Comparison of ENCODE assay signal across 8 mouse cellular contexts in the genomic region with DNA sequence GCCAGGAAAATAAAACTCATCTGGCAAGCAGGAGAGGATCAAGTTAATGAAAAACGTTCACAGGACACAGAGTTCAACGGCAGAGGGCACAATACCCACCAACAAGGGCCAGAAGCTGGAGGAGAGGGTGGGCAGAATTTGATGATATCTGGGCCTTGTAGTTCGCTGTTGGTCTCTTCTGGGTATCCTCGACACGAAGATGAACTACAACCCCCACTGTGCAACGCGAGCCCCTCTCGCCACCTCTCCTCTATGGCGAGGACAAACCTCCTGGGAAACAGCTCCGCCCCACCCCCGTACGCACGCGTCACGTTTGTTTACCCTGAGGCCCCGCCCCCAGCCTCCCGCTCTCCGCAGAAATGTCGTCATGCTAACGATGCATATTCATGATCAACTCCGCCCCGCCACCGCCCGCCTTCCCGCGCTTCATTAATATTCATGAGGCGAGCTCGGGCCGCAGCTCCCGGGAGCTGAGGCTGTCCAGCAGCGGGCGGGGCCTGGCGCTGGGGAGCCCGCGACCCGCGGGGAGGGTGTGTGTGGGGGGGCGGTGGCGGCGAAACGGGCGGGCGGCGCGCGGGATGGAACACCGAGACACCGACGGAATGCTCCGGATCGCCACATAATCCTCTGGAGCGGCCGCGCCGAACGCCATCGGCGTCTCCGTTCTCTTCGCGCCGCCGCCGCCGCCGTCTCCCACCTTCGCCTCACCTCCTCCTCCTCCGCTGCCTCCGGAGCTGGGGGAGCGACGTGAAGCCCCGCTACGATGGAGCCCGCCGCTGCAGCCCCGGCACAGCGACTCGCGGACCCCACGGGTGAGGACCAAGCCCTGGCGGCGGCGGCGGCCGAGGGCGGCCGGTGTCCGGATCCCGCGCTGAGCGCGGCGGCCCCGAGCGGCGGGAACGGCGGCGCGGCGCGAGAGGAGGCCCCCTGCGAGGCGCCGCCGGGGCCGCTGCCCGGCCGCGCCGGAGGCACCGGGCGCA. TPM values are rescaled to one million over a fixed set of nuclear protein-coding genes. Genes with fewer than 3 reads are reported as not detected.
DNase-seq lines count a peak whose midpoint lies in the region; ATAC-seq and TF ChIP-seq lines count a peak whose summit lies in the region.

A gene (plus strand): TSS at position 512 of the 980 bp plus-strand sequence.

- peak within 1 kb of the TSS; percentile 83 for H3K4me2 ChIP-seq in forebrain, embryonic 12.5 days
- peak within 1 kb of the TSS; percentile 88 for H3K4me2 ChIP-seq in heart, postnatal 0 days (ENCODE audit: low read depth, low read length)
- peak within 1 kb of the TSS; percentile 98 for H3K4me2 ChIP-seq in liver, embryonic 16.5 days (ENCODE audit: low read depth, low read length)
- peak within 1 kb of the TSS; percentile 80 for H3K4me2 ChIP-seq in neural tube, embryonic 13.5 days

- H3K9ac ChIP-seq in forebrain, embryonic 12.5 days = peak within 1 kb of the TSS; percentile 95
- H3K9ac ChIP-seq in heart, postnatal 0 days (replicated peaks; ENCODE audit: low read depth, low read length) = peak within 1 kb of the TSS; percentile 88
- H3K9ac ChIP-seq in liver, embryonic 16.5 days (ENCODE audit: low read depth, low read length) = peak within 1 kb of the TSS; percentile 84
- peak within 1 kb of the TSS; percentile 98 for H3K9ac ChIP-seq in neural tube, embryonic 13.5 days

- H3K36me3 ChIP-seq in E14TG2a.4 (ENCODE audit: insufficient read depth, low read length) = no peaks in the 10 kb centered on the region
- H3K36me3 ChIP-seq in forebrain, embryonic 12.5 days (replicated peaks) = no peaks in the 10 kb centered on the region
- no peaks in the 10 kb centered on the region for H3K36me3 ChIP-seq in heart, postnatal 0 days (replicated peaks; ENCODE audit: control insufficient read depth, insufficient read depth, low read length)
- H3K36me3 ChIP-seq in liver, embryonic 16.5 days (ENCODE audit: control insufficient read depth, insufficient read depth) = no peaks in the 10 kb centered on the region
- H3K36me3 ChIP-seq in neural tube, embryonic 13.5 days = no peaks in the 10 kb centered on the region
- no peaks in the 10 kb centered on the region for H3K36me3 ChIP-seq in testis, adult 2 months (ENCODE audit: control insufficient read depth, insufficient read depth, low read length)

- H3K4me3 ChIP-seq in E14TG2a.4 (replicated peaks; ENCODE audit: low read length) = peak within 1 kb of the TSS; percentile 89
- peak within 1 kb of the TSS; percentile 97 for H3K4me3 ChIP-seq in forebrain, embryonic 12.5 days (replicated peaks)
- peak within 1 kb of the TSS; percentile 89 for H3K4me3 ChIP-seq in heart, postnatal 0 days (ENCODE audit: low read depth, low read length)
- H3K4me3 ChIP-seq in liver, embryonic 16.5 days (ENCODE audit: low read depth, low read length) = peak within 1 kb of the TSS; percentile 84
- H3K4me3 ChIP-seq in neural tube, embryonic 13.5 days = peak within 1 kb of the TSS; percentile 98
- H3K4me3 ChIP-seq in testis, adult 2 months (ENCODE audit: control insufficient read depth, low read depth, low read length) = peak within 1 kb of the TSS; percentile 77

- peak; percentile 65; the same call in 1 of the 2 replicates for TF ChIP-seq POLR2A in testis, adult 2 months (IDR thresholded peaks at IDR 0.05; ENCODE audit: control insufficient read depth, low read depth, low read length)

- peak; percentile 98 for DNase-seq in c-Kit-positive CD71-positive TER-119-positive erythroid progenitor cells, embryonic 14.5 days (ENCODE audit: low spot score)
- DNase-seq in heart, postnatal 0 days (ENCODE audit: low spot score) = peak; percentile 100
- peak; percentile 100 for DNase-seq in kidney, postnatal 4 days

- no peak; the same call in 1 of the 2 replicates for TF ChIP-seq EP300 in heart, postnatal 0 days (IDR thresholded peaks at IDR 0.05; ENCODE audit: low read depth)

- H3K27ac ChIP-seq in forebrain, embryonic 12.5 days = peak within 1 kb of the TSS; percentile 95
- H3K27ac ChIP-seq in heart, postnatal 0 days (ENCODE audit: low read depth) = peak within 1 kb of the TSS; percentile 96
- H3K27ac ChIP-seq in liver, embryonic 16.5 days (ENCODE audit: low read length) = peak within 1 kb of the TSS; percentile 72
- H3K27ac ChIP-seq in neural tube, embryonic 13.5 days (replicated peaks) = peak within 1 kb of the TSS; percentile 97
- H3K27ac ChIP-seq in testis, adult 2 months (ENCODE audit: control insufficient read depth, insufficient read depth, low read depth, low read length) = peak within 1 kb of the TSS; percentile 61

- H3K27me3 ChIP-seq in E14TG2a.4 (ENCODE audit: insufficient read depth, low read length) = peaks cover 16% of the 10 kb centered on the region
- no peaks in the 10 kb centered on the region for H3K27me3 ChIP-seq in forebrain, embryonic 12.5 days
- no peaks in the 10 kb centered on the region for H3K27me3 ChIP-seq in heart, postnatal 0 days (ENCODE audit: control insufficient read depth, insufficient read depth, low read length)
- peaks cover 14% of the 10 kb centered on the region for H3K27me3 ChIP-seq in liver, embryonic 16.5 days (ENCODE audit: control insufficient read depth, insufficient read depth, low read depth, low read length)
- no peaks in the 10 kb centered on the region for H3K27me3 ChIP-seq in neural tube, embryonic 13.5 days
- H3K27me3 ChIP-seq in testis, adult 2 months (ENCODE audit: control insufficient read depth, insufficient read depth, low read length) = no peaks in the 10 kb centered on the region; the same call in 1 of the 2 replicates

- ATAC-seq in forebrain, embryonic 12.5 days (ENCODE audit: low FRiP score) = peak; percentile 98
- peak; percentile 97 for ATAC-seq in heart, postnatal 0 days (ENCODE audit: insufficient read depth, low read depth)
- ATAC-seq in liver, embryonic 16.5 days (ENCODE audit: low read depth) = peak; percentile 94
- ATAC-seq in neural tube, embryonic 13.5 days (ENCODE audit: low read depth) = peak; percentile 98

- peaks cover 21% of the 10 kb centered on the region for H3K4me1 ChIP-seq in E14TG2a.4 (replicated peaks; ENCODE audit: low read depth, low read length)
- peaks cover 28% of the 10 kb centered on the region for H3K4me1 ChIP-seq in forebrain, embryonic 12.5 days
- H3K4me1 ChIP-seq in heart, postnatal 0 days (ENCODE audit: control insufficient read depth, insufficient read depth) = peaks cover 13% of the 10 kb centered on the region
- H3K4me1 ChIP-seq in liver, embryonic 16.5 days (ENCODE audit: control insufficient read depth, low read depth, low read length) = peaks cover 22% of the 10 kb centered on the region
- H3K4me1 ChIP-seq in neural tube, embryonic 13.5 days (replicated peaks) = peaks cover 44% of the 10 kb centered on the region
- 0 out of 2 replicates have a peak, but pooled peaks cover 2% of the 10 kb centered on the region for H3K4me1 ChIP-seq in testis, adult 2 months (ENCODE audit: control insufficient read depth, insufficient read depth, low read length)

- no peaks in the 10 kb centered on the region for H3K9me3 ChIP-seq in E14TG2a.4 (ENCODE audit: low read length)
- no peaks in the 10 kb centered on the region for H3K9me3 ChIP-seq in forebrain, embryonic 12.5 days
- no peaks in the 10 kb centered on the region for H3K9me3 ChIP-seq in heart, postnatal 0 days (replicated peaks; ENCODE audit: control insufficient read depth, low read length)
- no peaks in the 10 kb centered on the region for H3K9me3 ChIP-seq in liver, embryonic 16.5 days (replicated peaks; ENCODE audit: control insufficient read depth, low read length)
- H3K9me3 ChIP-seq in neural tube, embryonic 13.5 days = no peaks in the 10 kb centered on the region

- under 1% methylated on average over 78 of the region's 113 CpGs for WGBS in forebrain, embryonic 12.5 days
- under 1% methylated on average over 64 of the region's 113 CpGs for WGBS in heart, postnatal 0 days
- under 1% methylated on average over 84 of the region's 113 CpGs for WGBS in liver, embryonic 16.5 days (ENCODE audit: insufficient replicate concordance)
- WGBS in neural tube, embryonic 13.5 days = 0% methylated on average over 86 of the region's 113 CpGs

- TF ChIP-seq CTCF in E14TG2a.4 (conservative IDR thresholded peaks at IDR 0.05; ENCODE audit: low read length) = peak; percentile 34
- peak; percentile 84 for TF ChIP-seq CTCF in heart, postnatal 0 days (IDR thresholded peaks at IDR 0.05; ENCODE audit: low read depth)
- TF ChIP-seq CTCF in testis, adult 2 months (IDR thresholded peaks at IDR 0.05; ENCODE audit: control insufficient read depth, insufficient read depth, insufficient replicate concordance, low read depth, low read length) = peak; percentile 37; the same call in 1 of the 2 replicates

RNA-seq across cellular contexts. Expression of the gene that starts here (rescaled TPM):
- polyA plus RNA-seq in forebrain, embryonic 12.5 days (2016; fragmentation: Nextera tagmentation; extraction: Ambion mirVana) = 9.4 and 10.3 TPM in 2 replicates
- total RNA-seq in heart, postnatal 0 days (2014; rRNA removed; ENCODE audit: low replicate concordance) = 15.2 and 17.8 TPM in 2 replicates
- polyA plus RNA-seq in heart, postnatal 0 days (2015; fragmentation: Nextera tagmentation; extraction: Ambion mirVana) = 3.5 and 3.9 TPM in 2 replicates
- polyA plus RNA-seq in liver, embryonic 16.5 days (2015; fragmentation: Nextera tagmentation; extraction: Ambion mirVana) = 0.54 and 0.94 TPM in 2 replicates
- polyA plus RNA-seq in neural tube, embryonic 13.5 days (2015; fragmentation: Nextera tagmentation; extraction: Ambion mirVana) = 6.9 and 7.5 TPM in 2 replicates
- polyA plus RNA-seq in testis, adult 2 months (2012; rRNA removed) = 59.6 and 64.5 TPM in 2 replicates

Comparison
In these comparisons a context has a peak if more than half of its experiments do, and no peak if none do; other contexts are left out.
1. Peak in every context shown above with its lines: DNase-seq, ATAC-seq, H3K4me3 ChIP-seq and H3K27ac ChIP-seq.
2. Peak in ATAC-seq, H3K4me3 ChIP-seq, H3K27ac ChIP-seq, H3K9ac ChIP-seq and H3K4me2 ChIP-seq in liver, embryonic 16.5 days; RNA of the gene not detected or under 1 TPM.
3. CTCF ChIP-seq: peak in every context shown above with its lines; median percentile 84 in heart, postnatal 0 days; 37 in testis, adult 2 months; 34 in E14TG2a.4.